Mouse (Mus musculus): ENCODE measurements at regions not wholly inside any gene's neighbourhood (a gene's known extent, or its start where the extent isn't known, plus 50 kb on each side); places are given as distances from the start of the nearest gene placed in this dataset.

- DNase-seq (ENCODE audit: low spot score) (no peak), ATAC-seq (ENCODE audit: low FRiP score) (no peak)
- no peaks in the 10 kb centered on the region for H3K36me3 ChIP-seq (ENCODE audit: insufficient read depth, low read length)
- H3K27ac ChIP-seq (ENCODE audit: low read depth, low read length): no peak overlapping the region
- H3K4me1 ChIP-seq (ENCODE audit: insufficient read depth, low read length): no peaks in the 10 kb centered on the region
- no peak for TF ChIP-seq CTCF (IDR thresholded peaks at IDR 0.05)
- no peak overlapping the region for H3K9ac ChIP-seq (replicated peaks; ENCODE audit: low read length, poor library complexity, severe bottlenecking)
- no peaks in the 10 kb centered on the region for H3K9me3 ChIP-seq (ENCODE audit: low read length)
- no peaks in the 10 kb centered on the region for H3K27me3 ChIP-seq (ENCODE audit: insufficient read depth, low read length)
- 81% methylated on average over 4 of the region's 4 CpGs for WGBS
- no peak overlapping the region for H3K4me3 ChIP-seq (ENCODE audit: low read depth, low read length)
- no peak overlapping the region for H3K4me2 ChIP-seq (ENCODE audit: low read depth, low read length, poor library complexity, severe bottlenecking)
Observed at GRCm38 (mm10) chr13:26426639-26427038, 343.3 kb downstream of the Hdgfl1 start.

- H3K4me2 ChIP-seq (ENCODE audit: low read depth, low read length, poor library complexity, severe bottlenecking): no peak overlapping the region
- no peak overlapping the region for H3K27ac ChIP-seq (ENCODE audit: low read depth, low read length)
- no peak overlapping the region for H3K4me3 ChIP-seq (ENCODE audit: low read depth, low read length)
- no peak for TF ChIP-seq CTCF (IDR thresholded peaks at IDR 0.05)
- 80% methylated on average over 1 of the region's 1 CpGs for WGBS
- H3K36me3 ChIP-seq (ENCODE audit: insufficient read depth, low read length): no peaks in the 10 kb centered on the region
- H3K27me3 ChIP-seq (ENCODE audit: insufficient read depth, low read length): no peaks in the 10 kb centered on the region
- no peaks in the 10 kb centered on the region for H3K9me3 ChIP-seq (ENCODE audit: low read length)
- H3K4me1 ChIP-seq (ENCODE audit: insufficient read depth, low read length): no peaks in the 10 kb centered on the region
- no peak for ATAC-seq (ENCODE audit: low FRiP score)
- DNase-seq (ENCODE audit: low spot score): no peak
- H3K9ac ChIP-seq (replicated peaks; ENCODE audit: low read length, poor library complexity, severe bottlenecking): no peak overlapping the region
Observed at GRCm38 (mm10) chr13:26424513-26424912, 345.5 kb downstream of the Hdgfl1 start.

- DNase-seq (ENCODE audit: low spot score): no peak
- Histone ChIP-seq H3K9me3 (ENCODE audit: low read length) (no peaks in the 10 kb centered on the region), H3K27me3 (ENCODE audit: insufficient read depth, low read length) (no peaks in the 10 kb centered on the region), H3K36me3 (ENCODE audit: insufficient read depth, low read length) (no peaks in the 10 kb centered on the region), H3K4me3 (ENCODE audit: low read depth, low read length) (no peak overlapping the region), H3K9ac (replicated peaks; ENCODE audit: low read length, poor library complexity, severe bottlenecking) (no peak overlapping the region), H3K4me2 (ENCODE audit: low read depth, low read length, poor library complexity, severe bottlenecking) (no peak overlapping the region), H3K27ac (ENCODE audit: low read depth, low read length) (no peak overlapping the region), H3K4me1 (ENCODE audit: insufficient read depth, low read length) (no peaks in the 10 kb centered on the region)
- no peak for TF ChIP-seq CTCF (IDR thresholded peaks at IDR 0.05)
- ATAC-seq (ENCODE audit: low FRiP score): no peak
Observed at GRCm38 (mm10) chr13:26405757-26406156, 364.2 kb downstream of the Hdgfl1 start.

GRCm38 (mm10) chr13:26404707-26405106 lies 365.3 kb downstream of the Hdgfl1 start:
- no peak overlapping the region for H3K27ac ChIP-seq (ENCODE audit: low read depth, low read length)
- no peaks in the 10 kb centered on the region for H3K9me3 ChIP-seq (ENCODE audit: low read length)
- TF ChIP-seq CTCF (IDR thresholded peaks at IDR 0.05): no peak
- 75% methylated on average over 2 of the region's 2 CpGs for WGBS
- no peak overlapping the region for H3K4me3 ChIP-seq (ENCODE audit: low read depth, low read length)
- H3K4me1 ChIP-seq (ENCODE audit: insufficient read depth, low read length): no peaks in the 10 kb centered on the region
- no peak overlapping the region for H3K9ac ChIP-seq (replicated peaks; ENCODE audit: low read length, poor library complexity, severe bottlenecking)
- H3K4me2 ChIP-seq (ENCODE audit: low read depth, low read length, poor library complexity, severe bottlenecking): no peak overlapping the region
- ATAC-seq (ENCODE audit: low FRiP score) (no peak), DNase-seq (ENCODE audit: low spot score) (no peak)
- no peaks in the 10 kb centered on the region for H3K27me3 ChIP-seq (ENCODE audit: insufficient read depth, low read length)
- no peaks in the 10 kb centered on the region for H3K36me3 ChIP-seq (ENCODE audit: insufficient read depth, low read length)

GRCm38 (mm10) chr13:26387861-26388621 lies 381.9 kb downstream of the Hdgfl1 start:
- WGBS: 93% methylated on average over 7 of the region's 7 CpGs
- no peaks in the 10 kb centered on the region for H3K4me1 ChIP-seq (ENCODE audit: insufficient read depth, low read length)
- ATAC-seq (ENCODE audit: low FRiP score): 0 out of 2 replicates have a peak, but pooled peaks have one; percentile 31
- no peaks in the 10 kb centered on the region for H3K27me3 ChIP-seq (ENCODE audit: insufficient read depth, low read length)
- no peak overlapping the region for H3K4me2 ChIP-seq (ENCODE audit: low read depth, low read length, poor library complexity, severe bottlenecking)
- no peak overlapping the region for H3K27ac ChIP-seq (ENCODE audit: low read depth, low read length)
- no peaks in the 10 kb centered on the region for H3K9me3 ChIP-seq (ENCODE audit: low read length)
- TF ChIP-seq CTCF (IDR thresholded peaks at IDR 0.05): no peak
- H3K36me3 ChIP-seq (ENCODE audit: insufficient read depth, low read length): no peaks in the 10 kb centered on the region
- DNase-seq (ENCODE audit: low spot score): no peak
- H3K9ac ChIP-seq (replicated peaks; ENCODE audit: low read length, poor library complexity, severe bottlenecking): no peak overlapping the region
- no peak overlapping the region for H3K4me3 ChIP-seq (ENCODE audit: low read depth, low read length)

- Histone ChIP-seq H3K27ac (ENCODE audit: low read depth, low read length) (no peak overlapping the region), H3K9ac (replicated peaks; ENCODE audit: low read length, poor library complexity, severe bottlenecking) (no peak overlapping the region), H3K36me3 (ENCODE audit: insufficient read depth, low read length) (no peaks in the 10 kb centered on the region), H3K27me3 (ENCODE audit: insufficient read depth, low read length) (no peaks in the 10 kb centered on the region), H3K9me3 (ENCODE audit: low read length) (no peaks in the 10 kb centered on the region), H3K4me1 (ENCODE audit: insufficient read depth, low read length) (no peaks in the 10 kb centered on the region), H3K4me2 (ENCODE audit: low read depth, low read length, poor library complexity, severe bottlenecking) (no peak overlapping the region), H3K4me3 (ENCODE audit: low read depth, low read length) (no peak overlapping the region)
- 58% methylated on average over 2 of the region's 2 CpGs for WGBS
- TF ChIP-seq CTCF (IDR thresholded peaks at IDR 0.05): no peak
- DNase-seq (ENCODE audit: low spot score) (no peak), ATAC-seq (ENCODE audit: low FRiP score) (no peak)
Observed at GRCm38 (mm10) chr13:26382631-26383030, 387.3 kb downstream of the Hdgfl1 start.

All from midbrain, postnatal 0 days (tissue).